Mouse (Mus musculus): ENCODE data around the gene Dad1. TPM values are rescaled to one million over a fixed set of nuclear protein-coding genes. Genes with fewer than 3 reads are reported as not detected.

Dad1 gene
- polyA plus RNA-seq, 1 experiment: 295 TPM

GRCm38 (mm10) chr14:54225725-54226124, 28.2 kb downstream of the Dad1 start:
- DNase-seq (ENCODE audit: low spot score): no peak

- no peak for DNase-seq (ENCODE audit: low spot score)
Measured at GRCm38 (mm10) chr14:54224484-54225467, 29.1 kb downstream of the Dad1 start.

GRCm38 (mm10) chr14:54224064-54224417, 29.9 kb downstream of the Dad1 start:
- DNase-seq (ENCODE audit: low spot score): no peak

GRCm38 (mm10) chr14:54223315-54224063, 30.4 kb downstream of the Dad1 start:
- no peak for DNase-seq (ENCODE audit: low spot score)

- DNase-seq (ENCODE audit: low spot score): no peak
Measured at GRCm38 (mm10) chr14:54222289-54222727, 31.6 kb downstream of the Dad1 start.

- DNase-seq (ENCODE audit: low spot score): no peak
Measured at GRCm38 (mm10) chr14:54221641-54222040, 32.3 kb downstream of the Dad1 start.

GRCm38 (mm10) chr14:54220726-54221494, 33.0 kb downstream of the Dad1 start:
- DNase-seq (ENCODE audit: low spot score): no peak

- no peak for DNase-seq (ENCODE audit: low spot score)
Measured at GRCm38 (mm10) chr14:54219849-54220248, 34.1 kb downstream of the Dad1 start.

- DNase-seq (ENCODE audit: low spot score): no peak
Measured at GRCm38 (mm10) chr14:54219256-54219655, 34.6 kb downstream of the Dad1 start.

- no peak for DNase-seq (ENCODE audit: low spot score)
Measured at GRCm38 (mm10) chr14:54218721-54219120, 35.2 kb downstream of the Dad1 start.

- DNase-seq (ENCODE audit: low spot score): no peak
Measured at GRCm38 (mm10) chr14:54218233-54218632, 35.7 kb downstream of the Dad1 start.

GRCm38 (mm10) chr14:54216126-54216525, 37.8 kb downstream of the Dad1 start:
- no peak for DNase-seq (ENCODE audit: low spot score)

- no peak for DNase-seq (ENCODE audit: low spot score)
Measured at GRCm38 (mm10) chr14:54214901-54215300, 39.0 kb downstream of the Dad1 start.

GRCm38 (mm10) chr14:54214477-54214876, 39.4 kb downstream of the Dad1 start:
- no peak for DNase-seq (ENCODE audit: low spot score)

- no peak for DNase-seq (ENCODE audit: low spot score)
Measured at GRCm38 (mm10) chr14:54213734-54214133, 40.2 kb downstream of the Dad1 start.

GRCm38 (mm10) chr14:54211755-54212154, 42.1 kb downstream of the Dad1 start:
- no peak for DNase-seq (ENCODE audit: low spot score)

GRCm38 (mm10) chr14:54211199-54211598, 42.7 kb downstream of the Dad1 start:
- no peak for DNase-seq (ENCODE audit: low spot score)

- DNase-seq (ENCODE audit: low spot score): no peak
Measured at GRCm38 (mm10) chr14:54210401-54210800, 43.5 kb downstream of the Dad1 start.

- DNase-seq (ENCODE audit: low spot score): no peak
Measured at GRCm38 (mm10) chr14:54209932-54210331, 44.0 kb downstream of the Dad1 start.

- no peak for DNase-seq (ENCODE audit: low spot score)
Measured at GRCm38 (mm10) chr14:54208741-54209140, 45.2 kb downstream of the Dad1 start.

- DNase-seq (ENCODE audit: low spot score): no peak
Measured at GRCm38 (mm10) chr14:54207924-54208323, 46.0 kb downstream of the Dad1 start.

Data from urinary bladder, adult 2 months (tissue).